Mouse (Mus musculus) cerebellum, adult 11 months (tissue): ENCODE data around the gene Csnk1d.

Experiments used
- DNase-seq: peaks from one replicate; pipeline ENCODE4 v3.0.0; 2022

Gene Csnk1d

GRCm38 (mm10) chr11:120990951-120991526, at the start of gene Csnk1d:
TSS of gene Csnk1d (minus strand) at chr11:120991330.
- peak; percentile 100 for DNase-seq

- no peak for DNase-seq
These were observed 48.2 kb upstream of the Csnk1d start, which contains the start of gene Cd7 for GRCm38 (mm10) chr11:121039302-121039701. TSS of gene Cd7 (minus strand) at chr11:121039418.

GRCm38 (mm10) chr11:121038366-121039240, 47.5 kb upstream of the Csnk1d start:
- DNase-seq, result no peak

GRCm38 (mm10) chr11:121033118-121033517, 42.0 kb upstream of the Csnk1d start:
- DNase-seq, result no peak

- DNase-seq, result no peak
These were observed 36.1 kb upstream of the Csnk1d start for GRCm38 (mm10) chr11:121027259-121027658.

- no peak for DNase-seq
These were observed 33.0 kb upstream of the Csnk1d start for GRCm38 (mm10) chr11:121024163-121024562.

GRCm38 (mm10) chr11:121019501-121019900, 28.4 kb upstream of the Csnk1d start:
- no peak for DNase-seq

GRCm38 (mm10) chr11:121017703-121018102, 26.6 kb upstream of the Csnk1d start:
- no peak for DNase-seq

- no peak for DNase-seq
These were observed 24.3 kb upstream of the Csnk1d start for GRCm38 (mm10) chr11:121015472-121015871.

- peak; percentile 72 for DNase-seq
These were observed 23.8 kb upstream of the Csnk1d start for GRCm38 (mm10) chr11:121014896-121015300.

- no peak for DNase-seq
These were observed 22.5 kb upstream of the Csnk1d start for GRCm38 (mm10) chr11:121013656-121014055.

GRCm38 (mm10) chr11:121010044-121010755, 19.1 kb upstream of the Csnk1d start:
- no peak for DNase-seq

- no peak for DNase-seq
These were observed 15.1 kb upstream of the Csnk1d start for GRCm38 (mm10) chr11:121006184-121006583.

- DNase-seq, result no peak
These were observed 13.2 kb upstream of the Csnk1d start for GRCm38 (mm10) chr11:121004281-121004680.

GRCm38 (mm10) chr11:121001966-121002365, 10.8 kb upstream of the Csnk1d start:
- no peak for DNase-seq

- DNase-seq, result no peak
These were observed 3.6 kb upstream of the Csnk1d start for GRCm38 (mm10) chr11:120994741-120995140.

- DNase-seq, result no peak
These were observed 2.5 kb upstream of the Csnk1d start for GRCm38 (mm10) chr11:120993586-120993985.

GRCm38 (mm10) chr11:120993080-120993479, 1.9 kb upstream of the Csnk1d start:
- no peak for DNase-seq

- DNase-seq, result no peak
These were observed 661 bp upstream of the Csnk1d start for GRCm38 (mm10) chr11:120991791-120992190.

GRCm38 (mm10) chr11:120990126-120990781, 876 bp downstream of the Csnk1d start:
- DNase-seq, result peak; percentile 31

GRCm38 (mm10) chr11:120989523-120989922, 1.6 kb downstream of the Csnk1d start:
- no peak for DNase-seq

GRCm38 (mm10) chr11:120988410-120988809, 2.7 kb downstream of the Csnk1d start:
- no peak for DNase-seq

GRCm38 (mm10) chr11:120987608-120988007, 3.5 kb downstream of the Csnk1d start:
- no peak for DNase-seq
